Mouse (Mus musculus) left cerebral cortex, adult 2 months (tissue): ENCODE results near the gene Mrpl54. TPM values are rescaled to one million over a fixed set of nuclear protein-coding genes. Genes with fewer than 3 reads are reported as not detected.

Experiments
- DNase-seq, 2 experiments: peaks; one replicate each; pipeline ENCODE4 v3.0.0; 2021 to 2022; ENCODE audit warnings: low spot score in 2 of 2, mixed read lengths in 1 of 2; ENCODE audit errors: extremely low spot score in 1 of 2
- H3K27ac ChIP-seq: fragments of 200-600 bp; 2 replicates; pipeline ENCODE4 v1.8.1; 2022
- H3K4me3 ChIP-seq: fragments of 200-600 bp; 2 replicates; pipeline ENCODE4 v1.8.1; 2022
- CTCF ChIP-seq: fragments of 200-600 bp; IDR thresholded peaks from 2 replicates; pipeline ENCODE4 v1.8.1; 2022; ENCODE audit warnings: antibody characterized with exemption, mild to moderate bottlenecking, moderate library complexity
- intact Hi-C: fragments of 180-260 bp; cut with DNase I; formaldehyde crosslinking; loops from one replicate; pipeline ENCODE4 v1.15.1; 2025
- total RNA-seq, 2 experiments: library from RNA; stranded (reverse); gene quantifications; 2 replicates each; pipeline ENCODE4 v1.2.3; 2021

Gene Mrpl54
- total RNA-seq, 2 experiments from 2014 or later: 41.3 to 42.8 TPM

DNA sequence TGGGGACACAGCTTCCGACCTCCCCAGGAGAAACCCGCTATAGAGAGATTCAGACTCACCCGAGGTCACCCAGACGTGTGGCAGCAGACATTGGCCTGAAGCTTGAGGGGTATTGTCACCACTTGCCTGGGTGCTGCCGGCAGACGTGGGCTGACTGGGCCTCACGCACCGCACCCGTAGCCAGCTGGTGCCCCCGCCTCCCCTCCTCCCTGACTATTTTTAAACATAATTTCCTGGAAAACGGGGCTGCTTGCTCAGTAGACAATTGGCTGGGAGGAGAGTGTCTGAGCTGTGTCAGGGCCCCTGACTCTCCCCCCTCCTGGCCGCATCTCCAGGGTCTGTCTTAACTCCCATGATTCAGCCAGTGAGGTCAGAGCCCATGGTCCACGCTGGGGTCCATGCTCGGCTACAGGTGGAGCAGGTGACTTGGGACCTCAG is 36.1 kb upstream of the Mrpl54 start:
- H3K27ac ChIP-seq: peak overlapping the region; percentile 94
- DNase-seq: peak; percentile 72 to 76
- TF ChIP-seq CTCF: no peak
- H3K4me3 ChIP-seq: peak overlapping the region; percentile 41
- intact Hi-C loops: no loop called here

DNA sequence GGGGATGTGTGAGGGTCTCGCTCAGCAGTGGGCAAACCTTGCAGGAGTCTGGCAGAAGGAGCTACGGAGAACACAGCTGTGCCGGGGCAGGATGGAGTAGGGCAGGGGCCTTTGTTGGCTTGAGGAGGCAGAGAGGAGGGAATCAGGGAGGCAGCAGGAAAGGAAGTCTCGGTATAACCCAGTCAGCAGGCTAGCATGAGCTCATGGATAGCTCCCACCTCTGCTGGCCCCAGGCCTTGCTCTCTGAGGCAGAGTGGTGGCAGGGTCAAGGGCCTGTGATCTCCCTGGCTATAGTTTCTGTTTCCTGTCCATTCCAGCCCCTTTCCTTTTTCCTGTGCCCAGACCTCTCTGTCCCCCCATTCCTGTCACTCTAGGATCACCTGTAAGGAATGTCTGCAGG is 35.6 kb upstream of the Mrpl54 start:
- peak overlapping the region; percentile 94 for H3K27ac ChIP-seq
- DNase-seq: no peak
- no peak for TF ChIP-seq CTCF

GRCm38 (mm10) chr10:81301321-81301720 is 34.6 kb upstream of the Mrpl54 start:
- intact Hi-C loops: no loop called here
- TF ChIP-seq CTCF: no peak
- Histone ChIP-seq H3K4me3 (no peak overlapping the region), H3K27ac (peak overlapping the region; percentile 94; the same call in 1 of the 2 replicates)
- DNase-seq: no peak

More for the DNA sequence above, 35.6 kb upstream of the Mrpl54 start:
- H3K4me3 ChIP-seq: peak overlapping the region; percentile 41
- intact Hi-C loops: no loop called here

DNA sequence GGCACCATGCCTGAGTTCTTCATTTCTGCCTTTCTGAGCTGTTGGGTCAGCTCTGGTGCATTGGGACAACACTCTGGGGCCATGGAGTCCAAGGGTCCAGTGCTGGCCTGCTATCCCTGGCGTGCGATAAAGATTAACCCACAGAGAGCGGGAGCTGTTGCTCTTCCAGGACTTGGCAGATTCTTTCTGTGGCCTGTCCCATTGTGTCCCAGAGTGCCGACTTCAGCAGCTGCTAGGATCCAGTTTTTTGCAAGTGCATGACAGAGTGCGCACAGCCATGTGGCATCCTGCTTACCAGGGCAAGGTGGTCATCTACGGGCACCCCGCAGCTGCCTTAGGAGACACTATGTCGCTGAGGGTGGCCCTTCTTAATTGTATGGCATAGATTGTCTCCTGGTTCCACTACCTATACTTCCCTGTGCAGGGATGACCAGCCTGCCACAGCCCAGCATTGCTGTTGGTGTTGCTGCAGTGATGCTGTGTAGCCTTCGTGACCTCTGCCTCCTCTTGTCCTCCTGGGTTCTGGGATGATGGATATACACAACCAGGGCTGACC is 33.7 kb upstream of the Mrpl54 start:
- no peak for DNase-seq
- H3K27ac ChIP-seq: peak overlapping the region; percentile 98
- no peak overlapping the region for H3K4me3 ChIP-seq
- TF ChIP-seq CTCF: no peak
- intact Hi-C loops: no loop called here

- H3K27ac ChIP-seq: peak overlapping the region; percentile 98
- no peak for DNase-seq
- H3K4me3 ChIP-seq: no peak overlapping the region
- intact Hi-C loops: no loop called here
- TF ChIP-seq CTCF: no peak
These were observed 33.0 kb upstream of the Mrpl54 start for GRCm38 (mm10) chr10:81299585-81300351.

- peak; percentile 55 to 78 for DNase-seq
- Histone ChIP-seq H3K27ac (peak overlapping the region; percentile 98), H3K4me3 (no peak overlapping the region)
- intact Hi-C loops: no loop called here
- TF ChIP-seq CTCF: peak; percentile 24
These were observed 31.8 kb upstream of the Mrpl54 start for GRCm38 (mm10) chr10:81298369-81299100.

DNA sequence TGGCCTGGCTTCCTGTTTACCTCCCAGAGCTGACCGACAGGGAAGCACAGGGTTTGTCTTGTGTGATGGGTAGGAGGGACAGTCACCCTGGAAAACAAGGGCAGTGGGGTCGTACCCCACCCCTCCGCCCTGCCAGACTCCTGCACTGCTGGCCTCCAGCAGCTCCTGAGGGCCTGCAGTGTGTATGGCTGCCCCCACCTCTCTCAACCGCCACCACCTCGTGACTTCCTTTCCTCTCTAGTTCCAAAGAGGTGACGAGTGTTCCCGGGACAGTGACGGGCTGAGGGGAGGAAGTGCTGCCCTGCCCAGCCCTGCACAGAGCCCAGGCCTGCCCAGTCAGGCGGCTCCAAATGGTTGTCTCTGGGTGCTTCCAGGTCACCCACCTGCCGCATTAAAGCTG is 31.1 kb upstream of the Mrpl54 start:
- no peak for TF ChIP-seq CTCF
- peak overlapping the region; percentile 98 for H3K27ac ChIP-seq
- H3K4me3 ChIP-seq: no peak overlapping the region
- no peak for DNase-seq
- intact Hi-C loops: no loop called here

DNA sequence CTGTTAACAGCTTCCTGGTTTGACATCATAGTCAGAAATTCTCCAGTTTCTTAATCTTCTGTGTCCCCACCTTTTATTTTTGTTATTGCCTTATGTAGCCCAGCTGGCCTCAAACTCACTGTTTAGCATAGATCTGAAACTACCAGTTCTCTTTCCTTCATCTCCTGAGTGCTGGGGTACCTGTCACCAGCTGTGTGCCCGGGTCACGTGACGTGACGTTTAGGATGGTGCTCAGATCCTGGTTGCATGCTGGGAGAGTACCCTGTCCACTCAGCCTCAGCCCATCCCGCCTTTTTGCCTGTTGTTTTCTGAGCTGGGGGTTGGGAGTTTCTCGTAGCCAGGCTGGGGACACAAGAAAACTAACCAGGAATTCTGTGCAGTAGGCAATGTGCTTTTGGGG is 30.5 kb upstream of the Mrpl54 start:
- H3K27ac ChIP-seq: peak overlapping the region; percentile 98
- DNase-seq: no peak
- no peak for TF ChIP-seq CTCF
- no peak overlapping the region for H3K4me3 ChIP-seq
- intact Hi-C loops: no loop called here

- intact Hi-C loops: no loop called here
- H3K27ac ChIP-seq: peak overlapping the region; percentile 98
- DNase-seq: peak in 1 of 2 experiments; percentile 56
- peak overlapping the region; percentile 96 for H3K4me3 ChIP-seq
- no peak for TF ChIP-seq CTCF
These were observed 28.5 kb upstream of the Mrpl54 start for GRCm38 (mm10) chr10:81295185-81295584.

DNA sequence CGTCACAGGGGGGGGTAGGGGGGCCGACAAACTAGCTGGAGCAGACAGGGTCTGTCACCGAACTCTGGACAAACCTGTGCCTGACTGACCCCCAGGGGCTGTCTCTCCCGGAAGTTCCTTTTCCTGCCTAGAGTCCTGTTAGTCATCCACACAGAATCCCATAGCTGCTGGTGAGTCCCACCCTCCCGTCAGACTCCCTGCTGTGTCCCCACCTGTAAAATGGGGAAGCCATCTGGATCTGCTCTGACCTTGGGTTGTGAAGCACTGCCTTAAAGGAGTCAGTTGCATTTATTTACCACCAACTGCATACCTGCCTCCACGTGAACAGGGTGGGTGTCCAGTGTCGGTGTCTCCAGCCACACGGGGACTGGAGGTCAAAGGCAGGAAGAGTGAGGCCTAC is 27.7 kb upstream of the Mrpl54 start:
- Histone ChIP-seq H3K27ac (peak overlapping the region; percentile 98), H3K4me3 (peak overlapping the region; percentile 96)
- no peak for TF ChIP-seq CTCF
- intact Hi-C loops: no loop called here
- no peak for DNase-seq

DNA sequence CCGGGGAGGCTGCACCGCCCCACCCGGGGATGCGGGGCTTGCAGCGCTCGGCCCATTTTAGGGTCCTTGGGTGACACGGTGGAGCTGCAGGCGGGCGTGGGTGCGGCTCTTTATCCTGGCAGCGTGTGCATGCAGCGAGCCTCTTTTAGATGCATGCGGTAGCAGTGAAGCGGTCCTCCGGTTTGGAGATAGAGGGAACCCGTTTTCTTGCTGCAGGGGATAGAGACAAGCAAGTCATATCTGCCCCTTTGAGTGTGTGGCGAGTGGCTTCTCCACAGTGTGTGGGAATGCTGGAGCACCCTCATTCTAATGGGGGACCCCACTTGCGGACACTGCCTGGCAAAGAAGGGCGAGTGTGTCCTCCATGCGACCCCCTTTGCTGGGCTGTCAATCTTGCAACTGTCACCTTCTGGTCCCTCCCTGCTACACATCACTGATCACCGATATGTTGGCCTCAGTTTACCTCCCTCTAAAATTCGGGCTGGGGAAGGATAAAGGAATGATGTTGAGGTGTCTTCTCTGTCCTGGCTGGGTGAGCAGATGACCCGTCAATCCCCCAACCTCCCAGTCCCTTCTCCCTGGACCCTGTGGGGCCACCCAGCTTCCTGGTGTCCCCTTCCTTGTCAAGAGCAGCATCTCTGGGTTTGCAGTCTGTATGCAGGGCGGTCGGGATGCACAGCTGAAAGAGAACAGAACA is 26.7 kb upstream of the Mrpl54 start:
- H3K27ac ChIP-seq: peak overlapping the region; percentile 98
- DNase-seq: no peak

More for the DNA sequence above, 26.7 kb upstream of the Mrpl54 start:
- intact Hi-C loops: no loop called here
- no peak for TF ChIP-seq CTCF
- peak overlapping the region; percentile 96 for H3K4me3 ChIP-seq
